Mouse (Mus musculus): ENCODE results near the gene Gm15557. TPM values are rescaled to one million over a fixed set of nuclear protein-coding genes. Genes with fewer than 3 reads are reported as not detected.

The Gm15557 gene
- polyA plus RNA-seq, 1 experiment from 2014 or later, result not detected

GRCm38 (mm10) chr2:155939897-155940529 is 515 bp upstream of the Gm15557 start:
- H3K4me2 ChIP-seq, result no peak overlapping the region
- 73% methylated on average over 7 of the region's 7 CpGs for WGBS
- no peak overlapping the region for H3K9ac ChIP-seq
- no peak overlapping the region for H3K4me3 ChIP-seq (replicated peaks)
- peaks cover 28% of the 10 kb centered on the region for H3K4me1 ChIP-seq
- peaks cover 7% of the 10 kb centered on the region; the same call in 1 of the 2 replicates for H3K27me3 ChIP-seq
- no peak for ATAC-seq (replicated peaks; ENCODE audit: low FRiP score)
- H3K9me3 ChIP-seq (replicated peaks), result no peaks in the 10 kb centered on the region
- H3K36me3 ChIP-seq, result no peaks in the 10 kb centered on the region
- H3K27ac ChIP-seq, result no peak overlapping the region

- no peaks in the 10 kb centered on the region for H3K9me3 ChIP-seq (replicated peaks)
- no peak overlapping the region for H3K4me2 ChIP-seq
- no peak for ATAC-seq (replicated peaks; ENCODE audit: low FRiP score)
- H3K4me1 ChIP-seq, result peaks cover 35% of the 10 kb centered on the region
- no peaks in the 10 kb centered on the region for H3K36me3 ChIP-seq
- peaks cover 7% of the 10 kb centered on the region; the same call in 1 of the 2 replicates for H3K27me3 ChIP-seq
- no peak overlapping the region for H3K4me3 ChIP-seq (replicated peaks)
- H3K9ac ChIP-seq, result no peak overlapping the region
- H3K27ac ChIP-seq, result no peak overlapping the region
- WGBS, result 78% methylated on average over 40 of the region's 40 CpGs
These were observed 1.3 kb downstream of the Gm15557 start for GRCm38 (mm10) chr2:155941697-155942442.

- H3K27ac ChIP-seq, result no peak overlapping the region
- no peak overlapping the region for H3K4me3 ChIP-seq (replicated peaks)
- H3K27me3 ChIP-seq, result peaks cover 7% of the 10 kb centered on the region; the same call in 1 of the 2 replicates
- H3K36me3 ChIP-seq, result no peaks in the 10 kb centered on the region
- ATAC-seq (replicated peaks; ENCODE audit: low FRiP score), result peak; percentile 52; the same call in 1 of the 2 replicates
- H3K9ac ChIP-seq, result no peak overlapping the region
- WGBS, result 3% methylated on average over 8 of the region's 8 CpGs
- no peaks in the 10 kb centered on the region for H3K9me3 ChIP-seq (replicated peaks)
- H3K4me2 ChIP-seq, result peak overlapping the region; percentile 45
- peaks cover 38% of the 10 kb centered on the region for H3K4me1 ChIP-seq
These were observed 2.9 kb downstream of the Gm15557 start for GRCm38 (mm10) chr2:155943463-155943862.

GRCm38 (mm10) chr2:155944685-155945084 is 4.2 kb downstream of the Gm15557 start:
- ATAC-seq (replicated peaks; ENCODE audit: low FRiP score), result peak; percentile 63; the same call in 1 of the 2 replicates
- H3K36me3 ChIP-seq, result no peaks in the 10 kb centered on the region
- H3K4me3 ChIP-seq (replicated peaks), result 0 out of 2 replicates have a peak overlapping the region, but pooled peaks have one; percentile 7
- H3K27ac ChIP-seq, result no peak overlapping the region
- 72% methylated on average over 4 of the region's 4 CpGs for whole genome bisulfite sequencing
- no peak overlapping the region for H3K9ac ChIP-seq
- peaks cover 12% of the 10 kb centered on the region for H3K27me3 ChIP-seq
- peak overlapping the region; percentile 25; the same call in 1 of the 2 replicates for H3K4me2 ChIP-seq
- peaks cover 38% of the 10 kb centered on the region for H3K4me1 ChIP-seq
- no peaks in the 10 kb centered on the region for H3K9me3 ChIP-seq (replicated peaks)

GRCm38 (mm10) chr2:155945124-155945523 is 4.6 kb downstream of the Gm15557 start, which contains the start of gene Gdf5:
TSS of gene Gdf5 (minus strand) at chr2:155945367.
- no peak within 1 kb of the TSS for H3K9ac ChIP-seq
- H3K27me3 ChIP-seq, result peaks cover 14% of the 10 kb centered on the region
- no peak within 1 kb of the TSS for H3K27ac ChIP-seq
- no peaks in the 10 kb centered on the region for H3K36me3 ChIP-seq
- no peaks in the 10 kb centered on the region for H3K9me3 ChIP-seq (replicated peaks)
- H3K4me2 ChIP-seq, result peak within 1 kb of the TSS; percentile 25; the same call in 1 of the 2 replicates
- WGBS, result 33% methylated on average over 13 of the region's 13 CpGs
- H3K4me1 ChIP-seq, result peaks cover 38% of the 10 kb centered on the region
- H3K4me3 ChIP-seq (replicated peaks), result 0 out of 2 replicates have a peak within 1 kb of the TSS, but pooled peaks have one; percentile 7
- ATAC-seq (replicated peaks; ENCODE audit: low FRiP score), result no peak

- Histone ChIP-seq H3K9ac (no peak overlapping the region), H3K4me1 (peaks cover 38% of the 10 kb centered on the region), H3K4me3 (replicated peaks) (no peak overlapping the region), H3K9me3 (replicated peaks) (no peaks in the 10 kb centered on the region), H3K27me3 (peaks cover 14% of the 10 kb centered on the region), H3K4me2 (no peak overlapping the region; the same call in 1 of the 2 replicates), H3K27ac (no peak overlapping the region), H3K36me3 (no peaks in the 10 kb centered on the region)
- no peak for ATAC-seq (replicated peaks; ENCODE audit: low FRiP score)
- WGBS, result 48% methylated on average over 5 of the region's 5 CpGs
These were observed 5.1 kb downstream of the Gm15557 start for GRCm38 (mm10) chr2:155945580-155945979.

GRCm38 (mm10) chr2:155946069-155946468 is 5.5 kb downstream of the Gm15557 start:
- Histone ChIP-seq H3K9ac (no peak overlapping the region), H3K4me3 (replicated peaks) (no peak overlapping the region), H3K27me3 (peaks cover 14% of the 10 kb centered on the region), H3K4me2 (no peak overlapping the region), H3K36me3 (no peaks in the 10 kb centered on the region), H3K4me1 (peaks cover 38% of the 10 kb centered on the region), H3K27ac (no peak overlapping the region), H3K9me3 (replicated peaks) (no peaks in the 10 kb centered on the region)
- no peak for ATAC-seq (replicated peaks; ENCODE audit: low FRiP score)
- 3% methylated on average over 7 of the region's 7 CpGs for WGBS

GRCm38 (mm10) chr2:155946499-155946898 is 6.0 kb downstream of the Gm15557 start:
- Histone ChIP-seq H3K9me3 (replicated peaks) (no peaks in the 10 kb centered on the region), H3K9ac (no peak overlapping the region), H3K4me2 (no peak overlapping the region), H3K36me3 (no peaks in the 10 kb centered on the region), H3K4me3 (replicated peaks) (no peak overlapping the region), H3K27me3 (peaks cover 14% of the 10 kb centered on the region), H3K4me1 (peaks cover 38% of the 10 kb centered on the region), H3K27ac (no peak overlapping the region)
- ATAC-seq (replicated peaks; ENCODE audit: low FRiP score), result no peak
- 29% methylated on average over 4 of the region's 4 CpGs for WGBS

- Histone ChIP-seq H3K4me1 (peaks cover 30% of the 10 kb centered on the region), H3K27ac (no peak overlapping the region), H3K36me3 (no peaks in the 10 kb centered on the region), H3K4me2 (no peak overlapping the region), H3K4me3 (replicated peaks) (no peak overlapping the region), H3K27me3 (peaks cover 14% of the 10 kb centered on the region), H3K9ac (no peak overlapping the region), H3K9me3 (replicated peaks) (no peaks in the 10 kb centered on the region)
- WGBS, result 58% methylated on average over 5 of the region's 5 CpGs
- ATAC-seq (replicated peaks; ENCODE audit: low FRiP score), result no peak
These were observed 7.0 kb downstream of the Gm15557 start for GRCm38 (mm10) chr2:155947390-155948002.

GRCm38 (mm10) chr2:155949362-155949761 is 8.8 kb downstream of the Gm15557 start:
- H3K27ac ChIP-seq, result no peak overlapping the region
- no peak overlapping the region for H3K4me2 ChIP-seq
- no peak for ATAC-seq (replicated peaks; ENCODE audit: low FRiP score)
- peaks cover 17% of the 10 kb centered on the region for H3K4me1 ChIP-seq
- H3K4me3 ChIP-seq (replicated peaks), result no peak overlapping the region
- H3K9ac ChIP-seq, result no peak overlapping the region
- no peaks in the 10 kb centered on the region for H3K9me3 ChIP-seq (replicated peaks)
- no peaks in the 10 kb centered on the region for H3K36me3 ChIP-seq
- WGBS, result 16% methylated on average over 6 of the region's 6 CpGs
- H3K27me3 ChIP-seq, result peaks cover 18% of the 10 kb centered on the region

- peaks cover 5% of the 10 kb centered on the region; the same call in 1 of the 2 replicates for H3K4me1 ChIP-seq
- no peak overlapping the region for H3K4me3 ChIP-seq (replicated peaks)
- peaks cover 13% of the 10 kb centered on the region for H3K27me3 ChIP-seq
- H3K9ac ChIP-seq, result no peak overlapping the region
- H3K4me2 ChIP-seq, result no peak overlapping the region
- H3K36me3 ChIP-seq, result no peaks in the 10 kb centered on the region
- no peak for ATAC-seq (replicated peaks; ENCODE audit: low FRiP score)
- H3K27ac ChIP-seq, result no peak overlapping the region
- no peaks in the 10 kb centered on the region for H3K9me3 ChIP-seq (replicated peaks)
These were observed 11.5 kb downstream of the Gm15557 start for GRCm38 (mm10) chr2:155952006-155952405.
